ENCODE assay signal across 24 mouse cellular contexts in genomic region chr15:10832331-10832730, GRCm38 (mm10).
"Had no signal": no experiment of that assay in that cellular context is flagged by ENCODE, and none has a peak within 500 bp of the region (broad histone marks: within the 10 kb centered on the region; RNA-seq: fewer than 3 reads in every experiment).

No protein-coding gene starts in this region.

- H3K27ac ChIP-seq: heart, adult 2 months; heart, embryonic 13.5 days; heart, embryonic 15.5 days; hindbrain, embryonic 13.5 days; hindbrain, embryonic 15.5 days; hindbrain, postnatal 0 days; kidney, embryonic 15.5 days; liver, embryonic 13.5 days; liver, embryonic 15.5 days had no signal

- H3K27me3 ChIP-seq: heart, embryonic 13.5 days; heart, embryonic 15.5 days; hindbrain, embryonic 13.5 days; hindbrain, embryonic 15.5 days; kidney, embryonic 15.5 days; limb, embryonic 12.5 days; liver, embryonic 13.5 days; liver, embryonic 15.5 days had no signal

- H3K4me2 ChIP-seq: heart, embryonic 11.5 days; heart, embryonic 13.5 days; heart, embryonic 15.5 days; hindbrain, embryonic 13.5 days; hindbrain, embryonic 15.5 days; kidney, embryonic 15.5 days; limb, embryonic 12.5 days; liver, embryonic 11.5 days; liver, embryonic 13.5 days; liver, embryonic 15.5 days had no signal

- H3K36me3 ChIP-seq: heart, embryonic 13.5 days; heart, embryonic 15.5 days; hindbrain, embryonic 13.5 days; hindbrain, embryonic 15.5 days; kidney, embryonic 15.5 days; limb, embryonic 12.5 days; liver, embryonic 13.5 days; liver, embryonic 15.5 days had no signal

- H3K4me3 ChIP-seq: heart, adult 2 months; heart, embryonic 13.5 days; heart, embryonic 15.5 days; hindbrain, embryonic 13.5 days; hindbrain, embryonic 15.5 days; kidney, embryonic 15.5 days; limb, embryonic 12.5 days; liver, embryonic 13.5 days; liver, embryonic 15.5 days had no signal

- DNase-seq: gastrocnemius, postnatal 14 days; gastrocnemius, postnatal 36 days; heart, adult 11 months; heart, adult 2 months; heart, postnatal 14 days; heart, postnatal 36 days; kidney, postnatal 14 days; layer of hippocampus, adult 9-11 months; layer of hippocampus, postnatal 36 days; left cerebral cortex, postnatal 4 days; liver; liver, embryonic 13.5 days; liver, postnatal 0 days had no signal

- H3K9me3 ChIP-seq: heart, embryonic 13.5 days; heart, embryonic 15.5 days; hindbrain, embryonic 13.5 days; hindbrain, embryonic 15.5 days; kidney, embryonic 15.5 days; limb, embryonic 12.5 days; liver, embryonic 13.5 days; liver, embryonic 15.5 days had no signal

- H3K9ac ChIP-seq: heart, embryonic 13.5 days; heart, embryonic 15.5 days; hindbrain, embryonic 13.5 days; hindbrain, embryonic 15.5 days; kidney, embryonic 15.5 days; limb, embryonic 12.5 days; liver, embryonic 13.5 days; liver, embryonic 15.5 days; liver, postnatal 0 days had no signal

- H3K4me1 ChIP-seq: hindbrain, embryonic 13.5 days; hindbrain, embryonic 15.5 days; liver, embryonic 15.5 days had no signal

- ATAC-seq: hindbrain, postnatal 0 days; intestine, embryonic 16.5 days; liver, postnatal 0 days had no signal
